ENCODE assay signal across 19 mouse cellular contexts in the genomic region with DNA sequence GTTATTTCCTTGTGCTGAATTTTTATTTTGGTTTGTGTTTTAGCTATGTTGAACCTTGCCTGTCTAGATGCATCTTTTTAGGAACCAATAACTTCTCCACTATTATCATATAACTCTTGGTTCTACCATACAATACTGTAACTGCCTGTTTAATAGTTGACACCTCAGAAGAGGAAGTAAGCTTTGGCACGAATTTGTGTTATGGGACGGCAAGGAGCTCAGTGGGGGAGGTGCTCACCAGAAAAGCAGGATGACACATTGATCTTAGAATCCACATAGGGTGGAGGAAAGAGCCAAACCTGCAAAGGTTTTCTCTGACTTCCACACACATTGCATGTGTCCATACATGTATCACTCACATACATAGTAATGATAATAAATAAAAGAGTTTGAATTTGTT.
"Had no signal": no experiment of that assay in that cellular context is flagged by ENCODE, and none has a peak within 500 bp of the region (broad histone marks: within the 10 kb centered on the region; RNA-seq: fewer than 3 reads in every experiment).

No protein-coding gene starts in this region.

- DNase-seq: gastrocnemius, adult 2 months; gastrocnemius, postnatal 10 days; gastrocnemius, postnatal 25 days; heart, adult 11 months; heart, postnatal 10 days; heart, postnatal 4 days; kidney, adult 18-20 months; kidney, adult 8-10 months; kidney, postnatal 10 days; kidney, postnatal 25 days; kidney, postnatal 4 days; layer of hippocampus, adult 9-11 months; layer of hippocampus, postnatal 36 days; left cerebral cortex, postnatal 4 days had no signal

- ATAC-seq: hindbrain, embryonic 16.5 days; inflammation-experienced regulatory T-cells, adult 6 months; intestine, embryonic 15.5 days; intestine, postnatal 0 days; liver, embryonic 12.5 days had no signal
